Mouse (Mus musculus) limb, embryonic 12.5 days (tissue): ENCODE data around the gene Kcnb1. TPM values are rescaled to one million over a fixed set of nuclear protein-coding genes. Genes with fewer than 3 reads are reported as not detected.
A peak's percentile ranks its signal among the peaks of the same experiment; 100 is the strongest.

Experiments
- ATAC-seq: fragments of 200-750 bp; cut with Nextera tagmentation; 2 replicates; pipeline ENCODE4 v1.8.0; 2017; ENCODE audit warnings: low read depth, moderate TSS enrichment; ENCODE audit not compliant: insufficient number of reproducible peaks, insufficient read depth, low FRiP score, low TSS enrichment
- H3K27ac ChIP-seq: fragments of 300-500 bp; sonication (generic); 2 replicates; pipeline ENCODE4 v1.5.1; 2016; ENCODE audit warnings: mild to moderate bottlenecking, moderate library complexity
- H3K27me3 ChIP-seq: fragments of 300-500 bp; sonication (generic); 2 replicates; pipeline ENCODE4 v1.6.1; 2016; ENCODE audit warnings: mild to moderate bottlenecking, moderate library complexity
- H3K36me3 ChIP-seq: fragments of 300-500 bp; sonication (generic); 2 replicates; pipeline ENCODE4 v1.6.1; 2016; ENCODE audit warnings: mild to moderate bottlenecking, moderate library complexity
- H3K4me1 ChIP-seq: fragments of 300-500 bp; sonication (generic); replicated peaks from 2 replicates; pipeline ENCODE4 v1.6.1; 2016
- H3K4me2 ChIP-seq: fragments of 300-500 bp; sonication (generic); 2 replicates; pipeline ENCODE4 v1.6.1; 2016; ENCODE audit warnings: mild to moderate bottlenecking, moderate library complexity
- H3K4me3 ChIP-seq: fragments of 300-500 bp; sonication (generic); replicated peaks from 2 replicates; pipeline ENCODE4 v1.5.1; 2016; ENCODE audit warnings: mild to moderate bottlenecking
- H3K9ac ChIP-seq: fragments of 300-500 bp; sonication (generic); replicated peaks from 2 replicates; pipeline ENCODE4 v1.6.1; 2016; ENCODE audit warnings: mild to moderate bottlenecking, moderate library complexity
- H3K9me3 ChIP-seq: fragments of 300-500 bp; sonication (generic); 2 replicates; pipeline ENCODE4 v1.6.1; 2016; ENCODE audit warnings: mild to moderate bottlenecking, moderate library complexity
- WGBS: fragments of 180-500 bp; shearing (Covaris S2); methylation state at CpG from one replicate; pipeline ENCODE4 v1.1.7; 2016; 5-methylcytosine and 5-hydroxymethylcytosine counted together
- polyA plus RNA-seq: library from polyadenylated mRNA; unstranded; fragments of >200 nt; fragmentation: Nextera tagmentation; extraction: Ambion mirVana; gene quantifications from 2 replicates; pipeline ENCODE4 v1.2.1, GENCODE M21; 2016

Gene Kcnb1
- polyA plus RNA-seq, 1 experiment from 2014 or later, result 0.44 TPM

- Histone ChIP-seq H3K9me3 (no peaks in the 10 kb centered on the region; the same call in 1 of the 2 replicates), H3K4me2 (no peak overlapping the region), H3K4me1 (peaks cover 26% of the 10 kb centered on the region), H3K27ac (no peak overlapping the region), H3K4me3 (no peak overlapping the region), H3K27me3 (peaks cover 70% of the 10 kb centered on the region), H3K9ac (no peak overlapping the region), H3K36me3 (no peaks in the 10 kb centered on the region)
- ATAC-seq, result no peak
- 57% methylated on average over 13 of the region's 13 CpGs for WGBS
Measured at GRCm38 (mm10) chr2:167186003-167186402, 4.0 kb downstream of the Kcnb1 start.

- Histone ChIP-seq H3K36me3 (no peaks in the 10 kb centered on the region), H3K4me1 (peaks cover 25% of the 10 kb centered on the region), H3K4me3 (no peak overlapping the region), H3K9me3 (no peaks in the 10 kb centered on the region; the same call in 1 of the 2 replicates), H3K9ac (no peak overlapping the region), H3K27ac (no peak overlapping the region), H3K27me3 (peaks cover 65% of the 10 kb centered on the region), H3K4me2 (no peak overlapping the region)
- 82% methylated on average over 2 of the region's 2 CpGs for WGBS
- ATAC-seq, result no peak
Measured at GRCm38 (mm10) chr2:167185432-167185831, 4.5 kb downstream of the Kcnb1 start.

GRCm38 (mm10) chr2:167181662-167182389, 8.1 kb downstream of the Kcnb1 start:
- no peak overlapping the region for H3K9ac ChIP-seq
- WGBS, result 75% methylated on average over 14 of the region's 14 CpGs
- H3K27ac ChIP-seq, result no peak overlapping the region
- H3K4me1 ChIP-seq, result 0 out of 2 replicates have a peak, but pooled peaks cover 4% of the 10 kb centered on the region
- no peak for ATAC-seq
- peaks cover 36% of the 10 kb centered on the region for H3K27me3 ChIP-seq
- no peaks in the 10 kb centered on the region for H3K36me3 ChIP-seq
- no peaks in the 10 kb centered on the region; the same call in 1 of the 2 replicates for H3K9me3 ChIP-seq
- H3K4me2 ChIP-seq, result no peak overlapping the region
- H3K4me3 ChIP-seq, result no peak overlapping the region

GRCm38 (mm10) chr2:167181096-167181495, 8.9 kb downstream of the Kcnb1 start:
- H3K27ac ChIP-seq, result no peak overlapping the region
- no peaks in the 10 kb centered on the region for H3K36me3 ChIP-seq
- H3K27me3 ChIP-seq, result peaks cover 31% of the 10 kb centered on the region
- H3K4me2 ChIP-seq, result no peak overlapping the region
- H3K9me3 ChIP-seq, result no peaks in the 10 kb centered on the region; the same call in 1 of the 2 replicates
- no peak overlapping the region for H3K9ac ChIP-seq
- WGBS, result 71% methylated on average over 8 of the region's 8 CpGs
- H3K4me1 ChIP-seq, result no peaks in the 10 kb centered on the region
- ATAC-seq, result no peak
- no peak overlapping the region for H3K4me3 ChIP-seq

GRCm38 (mm10) chr2:167179301-167179700, 10.7 kb downstream of the Kcnb1 start:
- no peak overlapping the region for H3K27ac ChIP-seq
- no peaks in the 10 kb centered on the region for H3K36me3 ChIP-seq
- no peak overlapping the region for H3K9ac ChIP-seq
- 85% methylated on average over 10 of the region's 10 CpGs for WGBS
- no peak overlapping the region for H3K4me3 ChIP-seq
- H3K4me1 ChIP-seq, result no peaks in the 10 kb centered on the region
- H3K9me3 ChIP-seq, result no peaks in the 10 kb centered on the region; the same call in 1 of the 2 replicates
- no peak overlapping the region for H3K4me2 ChIP-seq
- H3K27me3 ChIP-seq, result peaks cover 13% of the 10 kb centered on the region
- ATAC-seq, result no peak

- WGBS, result 71% methylated on average over 10 of the region's 10 CpGs
- ATAC-seq, result no peak
- no peaks in the 10 kb centered on the region for H3K36me3 ChIP-seq
- peaks cover 8% of the 10 kb centered on the region; the same call in 1 of the 2 replicates for H3K27me3 ChIP-seq
- no peaks in the 10 kb centered on the region for H3K9me3 ChIP-seq
- no peak overlapping the region for H3K4me2 ChIP-seq
- no peak overlapping the region for H3K9ac ChIP-seq
- H3K4me3 ChIP-seq, result no peak overlapping the region
- no peaks in the 10 kb centered on the region for H3K4me1 ChIP-seq
- H3K27ac ChIP-seq, result no peak overlapping the region
Measured at GRCm38 (mm10) chr2:167177231-167177641, 12.7 kb downstream of the Kcnb1 start.

GRCm38 (mm10) chr2:167175284-167175683, 14.7 kb downstream of the Kcnb1 start:
- Histone ChIP-seq H3K36me3 (no peaks in the 10 kb centered on the region), H3K4me3 (no peak overlapping the region), H3K27me3 (peaks cover 8% of the 10 kb centered on the region; the same call in 1 of the 2 replicates), H3K9me3 (no peaks in the 10 kb centered on the region), H3K9ac (no peak overlapping the region), H3K4me1 (no peaks in the 10 kb centered on the region), H3K27ac (no peak overlapping the region), H3K4me2 (no peak overlapping the region)
- no peak for ATAC-seq
- WGBS, result 84% methylated on average over 6 of the region's 6 CpGs

- H3K4me2 ChIP-seq, result no peak overlapping the region
- peaks cover 7% of the 10 kb centered on the region for H3K4me1 ChIP-seq
- H3K36me3 ChIP-seq, result no peaks in the 10 kb centered on the region
- H3K9me3 ChIP-seq, result no peaks in the 10 kb centered on the region
- H3K27me3 ChIP-seq, result peaks cover 17% of the 10 kb centered on the region
- no peak overlapping the region for H3K27ac ChIP-seq
- H3K4me3 ChIP-seq, result no peak overlapping the region
- no peak overlapping the region for H3K9ac ChIP-seq
- no peak for ATAC-seq
- 86% methylated on average over 5 of the region's 5 CpGs for WGBS
Measured at GRCm38 (mm10) chr2:167173051-167173875, 16.7 kb downstream of the Kcnb1 start.

- H3K4me2 ChIP-seq, result no peak overlapping the region
Measured at GRCm38 (mm10) chr2:167167515-167168212, 22.3 kb downstream of the Kcnb1 start.

GRCm38 (mm10) chr2:167163600-167163999, 26.4 kb downstream of the Kcnb1 start:
- Histone ChIP-seq H3K4me1 (peaks cover 24% of the 10 kb centered on the region), H3K27ac (no peak overlapping the region), H3K36me3 (no peaks in the 10 kb centered on the region), H3K9me3 (no peaks in the 10 kb centered on the region), H3K27me3 (peaks cover 7% of the 10 kb centered on the region), H3K4me3 (no peak overlapping the region), H3K4me2 (no peak overlapping the region), H3K9ac (no peak overlapping the region)
- ATAC-seq, result no peak
- 85% methylated on average over 9 of the region's 9 CpGs for WGBS

More at GRCm38 (mm10) chr2:167167515-167168212, 22.3 kb downstream of the Kcnb1 start:
- H3K9me3 ChIP-seq, result no peaks in the 10 kb centered on the region
- no peak overlapping the region for H3K4me3 ChIP-seq
- peaks cover 24% of the 10 kb centered on the region for H3K4me1 ChIP-seq
- no peak overlapping the region for H3K9ac ChIP-seq
- peak overlapping the region; percentile 53; the same call in 1 of the 2 replicates for H3K27ac ChIP-seq
- peaks cover 16% of the 10 kb centered on the region; the same call in 1 of the 2 replicates for H3K27me3 ChIP-seq
- no peak for ATAC-seq
- no peaks in the 10 kb centered on the region for H3K36me3 ChIP-seq
- WGBS, result 56% methylated on average over 11 of the region's 11 CpGs

- Histone ChIP-seq H3K4me2 (no peak overlapping the region), H3K4me1 (peaks cover 19% of the 10 kb centered on the region), H3K36me3 (no peaks in the 10 kb centered on the region), H3K4me3 (no peak overlapping the region), H3K9me3 (no peaks in the 10 kb centered on the region), H3K9ac (no peak overlapping the region), H3K27me3 (peaks cover 6% of the 10 kb centered on the region), H3K27ac (peak overlapping the region; percentile 72)
- WGBS, result 91% methylated on average over 10 of the region's 10 CpGs
- no peak for ATAC-seq
Measured at GRCm38 (mm10) chr2:167163134-167163533, 26.8 kb downstream of the Kcnb1 start.
